Mouse (Mus musculus) kidney, adult 2 months (tissue): Measurements from ENCODE around the gene Sppl2c. TPM values are rescaled to one million over a fixed set of nuclear protein-coding genes. Genes with fewer than 3 reads are reported as not detected.

Experiments used
- DNase-seq: peaks from one replicate; pipeline ENCODE4 v3.0.0; 2021
- H3K27ac ChIP-seq: fragments of 200-500 bp; 2 replicates; pipeline ENCODE4 v1.5.1; 2012; ENCODE audit warnings: low read depth, low read length, control low read depth, inconsistent platforms; ENCODE audit not compliant: insufficient read depth
- H3K27me3 ChIP-seq: fragments of 200-500 bp; replicated peaks from 2 replicates; pipeline ENCODE4 v1.6.1; 2012; ENCODE audit warnings: mild to moderate bottlenecking, moderate library complexity, low read length, inconsistent platforms; ENCODE audit not compliant: control insufficient read depth, insufficient read depth
- H3K36me3 ChIP-seq: fragments of 200-500 bp; 2 replicates; pipeline ENCODE4 v1.6.1; 2012; ENCODE audit warnings: mild to moderate bottlenecking, moderate library complexity, low read length, inconsistent platforms; ENCODE audit not compliant: control insufficient read depth, insufficient read depth
- H3K4me1 ChIP-seq: fragments of 200-500 bp; 2 replicates; pipeline ENCODE4 v1.6.1; 2011; ENCODE audit warnings: low read length; ENCODE audit not compliant: control insufficient read depth, insufficient read depth
- H3K4me3 ChIP-seq: fragments of 200-500 bp; 2 replicates; pipeline ENCODE4 v1.5.1; 2011; ENCODE audit warnings: mild to moderate bottlenecking, low read depth, low read length, control low read depth; ENCODE audit not compliant: insufficient read depth
- CTCF ChIP-seq: fragments of 200-500 bp; conservative IDR thresholded peaks from 2 replicates; pipeline ENCODE4 v1.5.1; 2011; ENCODE audit warnings: low read depth, mild to moderate bottlenecking, control low read depth, low read length, moderate library complexity, mixed read lengths; ENCODE audit not compliant: insufficient read depth, insufficient read length
- POLR2A ChIP-seq: fragments of 200-500 bp; IDR thresholded peaks from one replicate; pipeline ENCODE4 v1.6.1; 2011; ENCODE audit warnings: low read depth, low read length, control low read depth
- WGBS: fragments of 180-500 bp; shearing (Covaris S2); methylation state at CpG from one replicate; pipeline ENCODE4 v1.1.7; 2018; 5-methylcytosine and 5-hydroxymethylcytosine counted together
- polyA plus RNA-seq: library from polyadenylated mRNA; depleted of rRNA; stranded (reverse); fragments of >200 nt; gene quantifications from 2 replicates; pipeline ENCODE4 v1.2.3, GENCODE M21; 2012

The Sppl2c gene
- polyA plus RNA-seq, 1 experiment = 0.08 TPM

DNA sequence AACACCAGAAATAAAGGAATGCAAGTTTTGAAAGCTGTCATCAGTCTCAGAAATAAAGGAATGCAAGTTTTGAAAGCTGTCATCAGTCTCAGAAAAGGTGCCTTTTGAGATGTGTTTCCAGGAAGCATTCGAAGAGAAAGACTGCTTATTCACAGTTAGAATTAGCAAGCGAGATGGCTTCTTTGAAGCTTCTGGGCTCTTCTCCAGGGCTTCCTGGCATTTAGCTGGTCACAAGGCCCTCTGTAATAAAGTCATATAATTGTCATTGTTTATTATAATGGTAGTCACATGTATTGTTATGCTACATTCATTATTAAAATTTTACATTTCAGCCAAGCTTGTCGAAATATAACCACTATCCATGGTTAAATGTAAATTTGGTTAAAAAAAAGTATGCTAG, 31.9 kb downstream of the Sppl2c start:
- no peak for TF ChIP-seq CTCF
- TF ChIP-seq POLR2A = no peak
- 75% methylated on average over 3 of the region's 3 CpGs for WGBS

DNA sequence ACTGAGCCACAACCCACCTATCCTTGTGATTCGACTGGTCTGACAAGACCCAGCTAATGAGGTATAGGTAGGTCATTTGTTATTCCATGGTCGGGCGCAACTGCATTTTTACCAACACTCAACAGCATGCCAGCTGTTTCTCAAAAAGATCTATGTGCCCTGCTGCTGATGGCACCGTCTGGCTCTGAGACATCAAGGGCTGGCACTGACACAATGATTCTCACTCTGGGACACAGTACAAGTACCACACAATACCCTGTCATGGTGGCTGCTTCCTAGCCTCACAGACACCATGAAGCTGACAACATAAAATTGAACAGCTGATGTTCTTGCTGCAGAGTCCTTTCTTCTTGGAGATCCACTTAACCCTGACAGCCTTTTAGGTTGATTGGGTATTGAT, 34.2 kb downstream of the Sppl2c start:
- H3K4me1 ChIP-seq = no peaks in the 10 kb centered on the region
- no peak overlapping the region for H3K4me3 ChIP-seq
- H3K36me3 ChIP-seq = no peaks in the 10 kb centered on the region
- 68% methylated on average over 4 of the region's 4 CpGs for WGBS
- H3K27ac ChIP-seq = no peak overlapping the region
- DNase-seq = no peak
- TF ChIP-seq POLR2A (no peak), CTCF (no peak)
- H3K27me3 ChIP-seq = no peaks in the 10 kb centered on the region

More for the DNA sequence above, 31.9 kb downstream of the Sppl2c start:
- H3K36me3 ChIP-seq = no peaks in the 10 kb centered on the region
- H3K27me3 ChIP-seq = no peaks in the 10 kb centered on the region
- H3K4me3 ChIP-seq = no peak overlapping the region
- DNase-seq = no peak
- no peak overlapping the region for H3K27ac ChIP-seq
- no peaks in the 10 kb centered on the region for H3K4me1 ChIP-seq

DNA sequence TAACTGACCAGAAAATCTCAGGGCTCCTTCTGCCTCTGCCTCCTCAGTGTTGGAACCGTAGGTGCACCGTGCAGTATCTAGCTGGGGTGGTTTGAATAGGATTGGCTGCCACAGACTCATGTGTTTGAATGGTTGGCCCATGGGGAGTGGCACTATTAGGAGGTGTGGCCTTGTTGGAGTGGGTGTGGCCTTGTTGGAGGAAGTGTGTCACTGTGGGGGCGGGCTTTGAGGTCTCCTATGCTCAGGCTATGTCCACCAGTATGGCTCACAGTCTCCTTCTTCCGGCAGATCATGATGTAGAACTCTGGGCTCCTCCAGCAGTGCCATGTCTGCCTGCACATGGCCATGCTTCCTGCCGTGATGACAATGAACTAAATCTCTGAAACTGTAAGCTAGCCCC, 35.6 kb downstream of the Sppl2c start:
- TF ChIP-seq CTCF (no peak), POLR2A (no peak)
- no peak for DNase-seq
- no peaks in the 10 kb centered on the region for H3K4me1 ChIP-seq
- H3K4me3 ChIP-seq = no peak overlapping the region
- no peak overlapping the region for H3K27ac ChIP-seq
- H3K36me3 ChIP-seq = no peaks in the 10 kb centered on the region
- H3K27me3 ChIP-seq = no peaks in the 10 kb centered on the region
- 82% methylated on average over 5 of the region's 5 CpGs for WGBS

DNA sequence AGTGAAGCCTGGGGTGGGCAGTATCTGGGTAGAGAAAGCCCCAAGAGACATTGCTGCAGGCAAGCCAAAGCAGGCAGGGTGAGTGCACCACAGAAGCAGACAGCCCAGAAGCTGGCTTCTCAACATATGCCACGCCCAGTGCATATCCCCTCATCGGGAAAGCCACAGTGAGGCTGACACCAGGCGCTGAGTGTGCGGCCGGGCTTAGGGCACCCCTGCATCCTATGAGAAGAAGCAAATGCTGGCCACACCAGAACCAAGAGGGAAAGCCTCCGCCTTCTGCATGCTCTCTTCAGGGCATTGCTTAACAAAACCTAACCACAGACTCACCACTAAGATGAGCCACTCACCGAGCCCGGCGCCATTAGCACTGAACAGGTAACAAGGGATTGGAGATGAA, 37.2 kb downstream of the Sppl2c start:
- WGBS = 83% methylated on average over 9 of the region's 9 CpGs
- TF ChIP-seq CTCF = no peak
- no peak for TF ChIP-seq POLR2A

DNA sequence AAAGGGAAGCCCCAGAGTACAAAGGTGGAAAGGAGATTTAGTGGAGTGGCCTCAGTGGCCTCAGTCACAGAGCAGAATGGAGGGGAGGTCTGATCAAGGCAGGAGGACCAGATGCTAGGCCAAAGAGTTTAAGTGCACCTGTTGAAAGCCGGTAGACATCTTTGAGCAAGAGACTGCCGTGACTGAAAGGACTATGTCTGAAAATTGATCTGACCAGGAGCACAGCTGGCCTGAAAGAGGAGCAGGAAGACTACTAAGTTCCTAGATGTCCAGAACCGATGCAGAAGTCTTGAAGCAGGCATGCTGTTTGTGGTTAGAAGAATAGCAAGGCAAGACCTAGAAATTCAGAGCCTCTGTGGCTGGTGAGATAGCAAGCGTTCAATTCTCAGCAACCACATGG, 43.3 kb downstream of the Sppl2c start:
- TF ChIP-seq CTCF (no peak), POLR2A (no peak)
- Histone ChIP-seq H3K4me3 (no peak overlapping the region), H3K27me3 (no peaks in the 10 kb centered on the region), H3K4me1 (peaks cover 14% of the 10 kb centered on the region; the same call in 1 of the 2 replicates), H3K27ac (no peak overlapping the region), H3K36me3 (no peaks in the 10 kb centered on the region)
- 74% methylated on average over 4 of the region's 4 CpGs for WGBS
- DNase-seq = no peak

More for the DNA sequence above, 37.2 kb downstream of the Sppl2c start:
- H3K4me3 ChIP-seq = no peak overlapping the region
- no peak for DNase-seq
- no peaks in the 10 kb centered on the region for H3K27me3 ChIP-seq
- no peaks in the 10 kb centered on the region for H3K4me1 ChIP-seq
- no peak overlapping the region for H3K27ac ChIP-seq
- no peaks in the 10 kb centered on the region for H3K36me3 ChIP-seq

DNA sequence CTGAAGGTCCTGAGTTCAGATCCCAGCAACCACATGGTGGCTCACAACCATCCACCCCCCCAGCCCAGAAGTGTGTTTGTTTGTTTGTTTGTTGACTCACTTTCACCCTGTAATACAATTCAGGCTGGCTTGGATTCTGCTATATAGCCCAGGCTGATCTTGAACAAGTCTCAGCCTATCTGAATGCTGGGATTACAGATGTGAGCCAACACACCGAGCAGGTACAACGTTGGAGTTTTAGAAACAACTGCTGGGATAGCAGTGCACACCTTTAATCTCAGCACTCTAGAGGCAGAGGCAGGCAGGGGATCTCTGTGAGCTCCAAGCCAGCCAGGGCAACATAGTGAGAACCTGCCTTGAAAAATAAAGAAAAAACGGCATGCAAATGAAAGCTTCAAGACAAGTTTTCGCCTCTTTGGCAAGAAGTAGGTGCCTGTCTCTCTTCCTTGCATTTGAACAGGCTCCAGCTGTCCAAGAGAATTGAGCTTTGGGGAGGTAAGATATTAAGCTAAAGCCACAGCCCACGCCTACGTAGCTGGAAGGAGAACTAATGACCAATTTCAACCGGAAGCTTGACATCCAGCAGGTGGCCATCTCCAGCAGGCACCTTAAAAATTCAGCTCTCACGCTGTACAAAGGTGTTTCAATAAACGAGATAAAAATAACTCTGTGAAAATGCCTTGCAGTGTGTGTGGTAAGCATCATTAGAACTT, 44.1 kb downstream of the Sppl2c start:
- DNase-seq = peak; percentile 72
- Histone ChIP-seq H3K36me3 (no peaks in the 10 kb centered on the region), H3K4me1 (peaks cover 20% of the 10 kb centered on the region; the same call in 1 of the 2 replicates), H3K27me3 (no peaks in the 10 kb centered on the region), H3K4me3 (no peak overlapping the region), H3K27ac (peak overlapping the region; percentile 61; the same call in 1 of the 2 replicates)
- 8% methylated on average over 9 of the region's 9 CpGs for WGBS
- TF ChIP-seq CTCF = peak; percentile 38; the same call in 1 of the 2 replicates
- TF ChIP-seq POLR2A = no peak

DNA sequence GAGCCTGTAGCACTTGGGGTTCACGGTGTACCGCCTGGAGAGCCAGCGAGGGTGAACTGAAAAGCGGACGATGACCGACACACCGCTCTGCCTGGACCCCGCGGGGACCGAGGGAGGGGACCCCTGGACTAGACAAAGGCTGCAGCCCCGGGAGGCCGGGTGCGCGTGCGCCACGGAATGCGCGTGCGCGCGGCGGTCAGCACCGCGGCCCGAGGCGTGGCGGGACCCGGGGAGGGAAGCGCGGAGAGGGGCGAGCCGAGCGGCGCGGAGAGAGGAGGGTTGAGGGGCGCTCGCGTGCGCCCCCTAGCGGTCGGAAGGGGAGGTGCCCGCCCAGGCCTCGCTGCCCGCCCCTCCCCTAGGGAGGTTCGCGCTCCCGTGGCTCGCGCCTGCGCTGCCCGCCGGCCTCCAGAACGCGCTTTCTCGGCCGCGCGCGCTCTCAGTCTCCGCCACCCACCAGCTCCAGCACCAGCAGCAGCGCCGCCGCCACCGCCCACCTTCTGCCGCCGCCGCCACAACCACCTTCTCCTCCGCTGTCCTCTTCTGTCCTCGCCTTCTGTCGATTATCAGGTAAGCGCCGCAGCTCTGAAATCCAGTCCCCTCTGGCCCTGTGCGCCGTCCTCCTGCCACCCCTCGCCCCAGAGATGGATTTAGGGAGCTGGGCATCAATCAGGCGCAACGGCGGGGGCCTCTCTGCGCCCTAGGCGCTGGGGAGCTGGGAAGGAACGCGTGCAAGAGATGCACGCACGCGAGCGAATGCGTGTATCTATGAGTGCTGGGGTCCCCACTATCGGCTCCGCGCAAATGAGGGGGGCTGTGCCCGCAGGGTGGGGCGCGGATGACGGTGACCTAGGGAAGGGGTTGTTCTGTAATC, 45.1 kb downstream of the Sppl2c start, which contains the start of gene Mapt:
TSS of gene Mapt (plus strand) at position 350 of the 871 bp plus-strand sequence.
- DNase-seq = peak; percentile 90
- Histone ChIP-seq H3K27me3 (no peaks in the 10 kb centered on the region), H3K36me3 (no peaks in the 10 kb centered on the region), H3K4me3 (peak within 1 kb of the TSS; percentile 78), H3K4me1 (peaks cover 20% of the 10 kb centered on the region; the same call in 1 of the 2 replicates), H3K27ac (peak within 1 kb of the TSS; percentile 87)
- TF ChIP-seq POLR2A = no peak
- TF ChIP-seq CTCF = peak; percentile 81
- under 1% methylated on average over 66 of the region's 94 CpGs for WGBS
